Mouse (Mus musculus) C2C12 (cell line): ENCODE data around the gene Rps27rt.

Source experiments
- CEBPB ChIP-seq: IDR thresholded peaks from one replicate; pipeline ENCODE4 v1.6.1; 2011; ENCODE audit warnings: low read depth, mild to moderate bottlenecking, control low read depth, moderate library complexity
- CTCF ChIP-seq: IDR thresholded peaks from one replicate; pipeline ENCODE4 v1.5.1; 2011; ENCODE audit not compliant: control insufficient read depth, insufficient read depth, insufficient read length
- USF1 ChIP-seq: IDR thresholded peaks from one replicate; pipeline ENCODE4 v1.6.1; 2011; ENCODE audit warnings: low read depth, mild to moderate bottlenecking, control low read depth, moderate library complexity

- TF ChIP-seq CEBPB: no peak
- TF ChIP-seq CTCF: no peak
- no peak for TF ChIP-seq USF1
Observed at GRCm38 (mm10) chr9:115012367-115012766, 29.8 kb upstream of the Rps27rt start.
